Mouse (Mus musculus): ENCODE results near the gene Elmo3.
A peak's percentile ranks its signal among the peaks of the same experiment; 100 is the strongest.
"Not testable (repeated sequence)": the region's sequence is repeated elsewhere in the genome, so short reads cannot be mapped to it uniquely, and the experiment has no call there.

The Elmo3 gene

GRCm38 (mm10) chr8:105288958-105289732 is 16.3 kb upstream of the Elmo3 start:
- DNase-seq (ENCODE audit: low read depth, low spot score), result peak; percentile 98
- H3K27me3 ChIP-seq (ENCODE audit: control insufficient read depth, insufficient read depth, low read length, poor library complexity, severe bottlenecking), result no peaks in the 10 kb centered on the region

GRCm38 (mm10) chr8:105289805-105290460 is 15.5 kb upstream of the Elmo3 start, which contains the start of gene 4931428F04Rik:
Gene 4931428F04Rik, minus strand, starts transcription at chr8:105289864.
- peak; percentile 59 for DNase-seq (ENCODE audit: low read depth, low spot score)
- H3K36me3 ChIP-seq (ENCODE audit: control insufficient read depth, insufficient read depth, low read length, poor library complexity, severe bottlenecking), result no peaks in the 10 kb centered on the region
- no peaks in the 10 kb centered on the region for H3K27me3 ChIP-seq (ENCODE audit: control insufficient read depth, insufficient read depth, low read length, poor library complexity, severe bottlenecking)

More at GRCm38 (mm10) chr8:105288958-105289732, 16.3 kb upstream of the Elmo3 start:
- no peaks in the 10 kb centered on the region for H3K36me3 ChIP-seq (ENCODE audit: control insufficient read depth, insufficient read depth, low read length, poor library complexity, severe bottlenecking)

GRCm38 (mm10) chr8:105290554-105291314 is 14.7 kb upstream of the Elmo3 start:
- Histone ChIP-seq H3K36me3 (ENCODE audit: control insufficient read depth, insufficient read depth, low read length, poor library complexity, severe bottlenecking) (no peaks in the 10 kb centered on the region), H3K27me3 (ENCODE audit: control insufficient read depth, insufficient read depth, low read length, poor library complexity, severe bottlenecking) (no peaks in the 10 kb centered on the region)
- DNase-seq (ENCODE audit: low read depth, low spot score), result peak; percentile 94

- not testable (repeated sequence) for H3K27me3 ChIP-seq (ENCODE audit: control insufficient read depth, insufficient read depth, low read length, poor library complexity, severe bottlenecking); DNase-seq (ENCODE audit: low read depth, low spot score)
Measured at GRCm38 (mm10) chr8:105291364-105291763, 14.0 kb upstream of the Elmo3 start.

GRCm38 (mm10) chr8:105291802-105292201 is 13.6 kb upstream of the Elmo3 start:
- not testable (repeated sequence) for H3K27me3 ChIP-seq (ENCODE audit: control insufficient read depth, insufficient read depth, low read length, poor library complexity, severe bottlenecking); H3K36me3 ChIP-seq (ENCODE audit: control insufficient read depth, insufficient read depth, low read length, poor library complexity, severe bottlenecking)
- DNase-seq (ENCODE audit: low read depth, low spot score), result peak; percentile 48

More at GRCm38 (mm10) chr8:105291364-105291763, 14.0 kb upstream of the Elmo3 start:
- not testable (repeated sequence) for H3K36me3 ChIP-seq (ENCODE audit: control insufficient read depth, insufficient read depth, low read length, poor library complexity, severe bottlenecking)

GRCm38 (mm10) chr8:105292471-105292870 is 12.9 kb upstream of the Elmo3 start:
- Histone ChIP-seq H3K27me3 (ENCODE audit: control insufficient read depth, insufficient read depth, low read length, poor library complexity, severe bottlenecking) (no peaks in the 10 kb centered on the region), H3K36me3 (ENCODE audit: control insufficient read depth, insufficient read depth, low read length, poor library complexity, severe bottlenecking) (no peaks in the 10 kb centered on the region)
- no peak for DNase-seq (ENCODE audit: low read depth, low spot score)

GRCm38 (mm10) chr8:105293405-105293804 is 12.0 kb upstream of the Elmo3 start:
- DNase-seq (ENCODE audit: low read depth, low spot score), result no peak
- no peaks in the 10 kb centered on the region for H3K27me3 ChIP-seq (ENCODE audit: control insufficient read depth, insufficient read depth, low read length, poor library complexity, severe bottlenecking)

GRCm38 (mm10) chr8:105294776-105295175 is 10.6 kb upstream of the Elmo3 start:
- DNase-seq (ENCODE audit: low read depth, low spot score), result no peak
- no peaks in the 10 kb centered on the region for H3K27me3 ChIP-seq (ENCODE audit: control insufficient read depth, insufficient read depth, low read length, poor library complexity, severe bottlenecking)
- no peaks in the 10 kb centered on the region for H3K36me3 ChIP-seq (ENCODE audit: control insufficient read depth, insufficient read depth, low read length, poor library complexity, severe bottlenecking)

More at GRCm38 (mm10) chr8:105293405-105293804, 12.0 kb upstream of the Elmo3 start:
- no peaks in the 10 kb centered on the region for H3K36me3 ChIP-seq (ENCODE audit: control insufficient read depth, insufficient read depth, low read length, poor library complexity, severe bottlenecking)

- Histone ChIP-seq H3K27me3 (ENCODE audit: control insufficient read depth, insufficient read depth, low read length, poor library complexity, severe bottlenecking) (no peaks in the 10 kb centered on the region), H3K36me3 (ENCODE audit: control insufficient read depth, insufficient read depth, low read length, poor library complexity, severe bottlenecking) (no peaks in the 10 kb centered on the region)
- DNase-seq (ENCODE audit: low read depth, low spot score), result no peak
Measured at GRCm38 (mm10) chr8:105295256-105295655, 10.1 kb upstream of the Elmo3 start.

- no peaks in the 10 kb centered on the region; the same call in none of the 2 replicates for H3K36me3 ChIP-seq (ENCODE audit: control insufficient read depth, insufficient read depth, low read length, poor library complexity, severe bottlenecking)
- DNase-seq (ENCODE audit: low read depth, low spot score), result no peak
- no peaks in the 10 kb centered on the region for H3K27me3 ChIP-seq (ENCODE audit: control insufficient read depth, insufficient read depth, low read length, poor library complexity, severe bottlenecking)
Measured at GRCm38 (mm10) chr8:105295895-105296573, 9.4 kb upstream of the Elmo3 start, which contains the start of gene Exoc3l. Gene Exoc3l, minus strand, starts transcription at chr8:105296101.

GRCm38 (mm10) chr8:105297511-105298192 is 7.7 kb upstream of the Elmo3 start, which contains the start of gene E2f4:
Gene E2f4, plus strand, starts transcription at chr8:105297663.
- DNase-seq (ENCODE audit: low read depth, low spot score), result peak; percentile 90
- peaks cover 8% of the 10 kb centered on the region for H3K36me3 ChIP-seq (ENCODE audit: control insufficient read depth, insufficient read depth, low read length, poor library complexity, severe bottlenecking)

GRCm38 (mm10) chr8:105298351-105299252 is 6.8 kb upstream of the Elmo3 start:
- Histone ChIP-seq H3K36me3 (ENCODE audit: control insufficient read depth, insufficient read depth, low read length, poor library complexity, severe bottlenecking) (peaks cover 12% of the 10 kb centered on the region), H3K27me3 (ENCODE audit: control insufficient read depth, insufficient read depth, low read length, poor library complexity, severe bottlenecking) (no peaks in the 10 kb centered on the region)
- no peak for DNase-seq (ENCODE audit: low read depth, low spot score)

More at GRCm38 (mm10) chr8:105297511-105298192, 7.7 kb upstream of the Elmo3 start, which contains the start of gene E2f4:
- no peaks in the 10 kb centered on the region for H3K27me3 ChIP-seq (ENCODE audit: control insufficient read depth, insufficient read depth, low read length, poor library complexity, severe bottlenecking)

- Histone ChIP-seq H3K36me3 (ENCODE audit: control insufficient read depth, insufficient read depth, low read length, poor library complexity, severe bottlenecking) (peaks cover 12% of the 10 kb centered on the region), H3K27me3 (ENCODE audit: control insufficient read depth, insufficient read depth, low read length, poor library complexity, severe bottlenecking) (no peaks in the 10 kb centered on the region)
- no peak for DNase-seq (ENCODE audit: low read depth, low spot score)
Measured at GRCm38 (mm10) chr8:105299962-105300361, 5.4 kb upstream of the Elmo3 start.
